Mouse (Mus musculus): ENCODE results near the gene Stim1.

DNA sequence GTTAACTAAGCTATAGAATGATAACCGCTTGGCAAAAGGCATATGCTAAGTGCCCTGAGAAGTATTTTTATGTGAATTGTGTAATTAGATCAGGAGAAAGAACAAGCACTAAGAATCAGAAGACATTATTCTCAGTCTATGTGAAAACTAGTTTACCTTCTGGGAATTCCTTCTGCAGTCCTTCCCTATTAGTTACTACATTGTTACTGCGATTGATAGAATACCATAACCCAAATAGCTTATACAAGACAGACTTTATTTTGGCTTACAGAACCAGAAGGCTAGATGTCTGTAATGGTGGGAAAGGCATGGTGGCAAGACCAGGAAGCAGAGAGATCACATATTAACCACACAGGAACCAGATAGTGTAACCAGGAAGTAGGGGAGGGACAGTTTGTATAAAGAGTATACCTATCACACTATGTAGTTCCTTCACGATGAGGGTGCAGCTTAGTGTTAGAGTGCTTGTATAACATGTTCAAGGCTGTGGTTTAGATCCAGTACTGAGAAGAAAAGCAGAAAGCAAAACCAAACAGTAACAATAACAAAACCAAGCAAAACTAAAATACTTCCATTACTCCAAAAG is 50.1 kb downstream of the Stim1 start:
- TF ChIP-seq ZC3H11A (IDR thresholded peaks at IDR 0.05; ENCODE audit: borderline replicate concordance, low read depth, low read length) (no peak), ZNF384 (IDR thresholded peaks at IDR 0.05; ENCODE audit: low read depth, low read length) (no peak), HCFC1 (IDR thresholded peaks at IDR 0.05; ENCODE audit: borderline replicate concordance, insufficient read depth, low read length) (no peak)

Data from ES-E14 (cell line).